Mouse (Mus musculus) stomach, embryonic 16.5 days (tissue): Measurements from ENCODE around the gene 1700024P04Rik. TPM values are rescaled to one million over a fixed set of nuclear protein-coding genes. Genes with fewer than 3 reads are reported as not detected.

ENCODE experiments used
- ATAC-seq: fragments of 200-750 bp; cut with Nextera tagmentation; 2 replicates; pipeline ENCODE4 v1.8.0; 2017; ENCODE audit warnings: moderate number of reproducible peaks, moderate TSS enrichment; ENCODE audit not compliant: insufficient read depth, low FRiP score
- H3K27ac ChIP-seq: fragments of 300-500 bp; sonication (generic); 2 replicates; pipeline ENCODE4 v1.5.1; 2014; ENCODE audit warnings: low read length
- H3K27me3 ChIP-seq: fragments of 300-500 bp; sonication (generic); 2 replicates; pipeline ENCODE4 v1.6.1; 2014; ENCODE audit warnings: low read length, control low read depth, mixed read lengths; ENCODE audit not compliant: control insufficient read depth, insufficient read depth
- H3K36me3 ChIP-seq: fragments of 300-500 bp; sonication (generic); 2 replicates; pipeline ENCODE4 v1.6.1; 2014; ENCODE audit warnings: low read length; ENCODE audit not compliant: control insufficient read depth, insufficient read depth
- H3K4me1 ChIP-seq: fragments of 300-500 bp; sonication (generic); 2 replicates; pipeline ENCODE4 v1.6.1; 2014; ENCODE audit warnings: low read length, control low read depth, mixed read lengths; ENCODE audit not compliant: control insufficient read depth, insufficient read depth
- H3K4me2 ChIP-seq: fragments of 300-500 bp; sonication (generic); 2 replicates; pipeline ENCODE4 v1.6.1; 2014; ENCODE audit warnings: low read depth, low read length, mixed read lengths
- H3K4me3 ChIP-seq: fragments of 300-500 bp; sonication (generic); replicated peaks from 2 replicates; pipeline ENCODE4 v1.5.1; 2014; ENCODE audit warnings: mild to moderate bottlenecking, low read length
- H3K9ac ChIP-seq: fragments of 300-500 bp; sonication (generic); 2 replicates; pipeline ENCODE4 v1.6.1; 2014; ENCODE audit warnings: low read length
- H3K9me3 ChIP-seq: fragments of 300-500 bp; sonication (generic); replicated peaks from 2 replicates; pipeline ENCODE4 v1.6.1; 2016; ENCODE audit warnings: low read length, control low read depth; ENCODE audit not compliant: control insufficient read depth
- WGBS: fragments of 180-500 bp; shearing (Covaris S2); extraction: QIAGEN DNeasy Blood & Tissue Kit; methylation state at CpG from one replicate; pipeline ENCODE4 v1.1.7; 2014; 5-methylcytosine and 5-hydroxymethylcytosine counted together
- polyA plus RNA-seq: library from polyadenylated mRNA; unstranded; fragments of >200 nt; fragmentation: Nextera tagmentation; extraction: Ambion mirVana; gene quantifications from 2 replicates; pipeline ENCODE4 v1.2.1, GENCODE M21; 2015

The 1700024P04Rik gene
- polyA plus RNA-seq = not detected in 2 replicates

GRCm38 (mm10) chr13:98984465-98984864 is at the start of gene 1700024P04Rik:
1700024P04Rik (minus strand) TSS chr13:98984565.
- WGBS = 68% methylated on average over 2 of the region's 2 CpGs
- no peaks in the 10 kb centered on the region for H3K4me1 ChIP-seq
- no peak within 1 kb of the TSS for H3K4me2 ChIP-seq
- no peak within 1 kb of the TSS for H3K27ac ChIP-seq
- no peak for ATAC-seq
- H3K4me3 ChIP-seq = no peak within 1 kb of the TSS
- H3K9me3 ChIP-seq = no peaks in the 10 kb centered on the region
- H3K27me3 ChIP-seq = no peaks in the 10 kb centered on the region
- no peak within 1 kb of the TSS for H3K9ac ChIP-seq
- no peaks in the 10 kb centered on the region for H3K36me3 ChIP-seq

- no peak overlapping the region for H3K4me3 ChIP-seq
- H3K9me3 ChIP-seq = no peaks in the 10 kb centered on the region
- WGBS = 64% methylated on average over 11 of the region's 11 CpGs
- no peak overlapping the region for H3K27ac ChIP-seq
- H3K9ac ChIP-seq = no peak overlapping the region
- no peaks in the 10 kb centered on the region for H3K27me3 ChIP-seq
- ATAC-seq = no peak
- H3K4me1 ChIP-seq = 0 out of 2 replicates have a peak, but pooled peaks cover 3% of the 10 kb centered on the region
- no peaks in the 10 kb centered on the region for H3K36me3 ChIP-seq
- H3K4me2 ChIP-seq = no peak overlapping the region
Observed at GRCm38 (mm10) chr13:99031223-99032216, 47.2 kb upstream of the 1700024P04Rik start.

- no peak overlapping the region for H3K9ac ChIP-seq
- H3K27me3 ChIP-seq = no peaks in the 10 kb centered on the region
- no peak overlapping the region for H3K4me3 ChIP-seq
- 79% methylated on average over 15 of the region's 15 CpGs for WGBS
- H3K4me2 ChIP-seq = no peak overlapping the region
- H3K9me3 ChIP-seq = no peaks in the 10 kb centered on the region
- no peaks in the 10 kb centered on the region for H3K36me3 ChIP-seq
- no peak for ATAC-seq
- H3K4me1 ChIP-seq = 0 out of 2 replicates have a peak, but pooled peaks cover 3% of the 10 kb centered on the region
- H3K27ac ChIP-seq = no peak overlapping the region
Observed at GRCm38 (mm10) chr13:99030579-99031200, 46.3 kb upstream of the 1700024P04Rik start.

- H3K4me3 ChIP-seq = no peak overlapping the region
- no peak overlapping the region for H3K9ac ChIP-seq
- no peaks in the 10 kb centered on the region for H3K36me3 ChIP-seq
- 0 out of 2 replicates have a peak, but pooled peaks cover 3% of the 10 kb centered on the region for H3K4me1 ChIP-seq
- no peak for ATAC-seq
- H3K27me3 ChIP-seq = no peaks in the 10 kb centered on the region
- no peaks in the 10 kb centered on the region for H3K9me3 ChIP-seq
- 70% methylated on average over 5 of the region's 5 CpGs for WGBS
- no peak overlapping the region for H3K4me2 ChIP-seq
- H3K27ac ChIP-seq = no peak overlapping the region; the same call in 1 of the 2 replicates
Observed at GRCm38 (mm10) chr13:99025268-99025667, 40.9 kb upstream of the 1700024P04Rik start.

GRCm38 (mm10) chr13:99022036-99022435 is 37.7 kb upstream of the 1700024P04Rik start:
- ATAC-seq = no peak
- no peak overlapping the region for H3K4me2 ChIP-seq
- no peak overlapping the region for H3K4me3 ChIP-seq
- no peaks in the 10 kb centered on the region for H3K27me3 ChIP-seq
- no peaks in the 10 kb centered on the region; the same call in 1 of the 2 replicates for H3K4me1 ChIP-seq
- no peak overlapping the region for H3K27ac ChIP-seq
- 75% methylated on average over 7 of the region's 7 CpGs for WGBS
- H3K9me3 ChIP-seq = no peaks in the 10 kb centered on the region
- H3K36me3 ChIP-seq = no peaks in the 10 kb centered on the region
- no peak overlapping the region for H3K9ac ChIP-seq

- no peaks in the 10 kb centered on the region; the same call in 1 of the 2 replicates for H3K4me1 ChIP-seq
- WGBS = 72% methylated on average over 6 of the region's 6 CpGs
Observed at GRCm38 (mm10) chr13:99021181-99021580, 36.8 kb upstream of the 1700024P04Rik start.

GRCm38 (mm10) chr13:99019831-99020669 is 35.7 kb upstream of the 1700024P04Rik start:
- H3K9me3 ChIP-seq = no peaks in the 10 kb centered on the region
- H3K9ac ChIP-seq = no peak overlapping the region
- H3K4me1 ChIP-seq = no peaks in the 10 kb centered on the region; the same call in 1 of the 2 replicates
- ATAC-seq = no peak
- WGBS = 86% methylated on average over 11 of the region's 11 CpGs
- H3K4me2 ChIP-seq = no peak overlapping the region
- H3K36me3 ChIP-seq = no peaks in the 10 kb centered on the region
- no peaks in the 10 kb centered on the region for H3K27me3 ChIP-seq
- H3K27ac ChIP-seq = no peak overlapping the region
- no peak overlapping the region for H3K4me3 ChIP-seq

More at GRCm38 (mm10) chr13:99021181-99021580, 36.8 kb upstream of the 1700024P04Rik start:
- H3K27me3 ChIP-seq = no peaks in the 10 kb centered on the region
- H3K9me3 ChIP-seq = no peaks in the 10 kb centered on the region
- no peak overlapping the region for H3K9ac ChIP-seq
- H3K36me3 ChIP-seq = no peaks in the 10 kb centered on the region
- H3K4me3 ChIP-seq = no peak overlapping the region
- no peak overlapping the region for H3K4me2 ChIP-seq
- no peak for ATAC-seq
- H3K27ac ChIP-seq = no peak overlapping the region

GRCm38 (mm10) chr13:99018526-99019201 is 34.3 kb upstream of the 1700024P04Rik start:
- Histone ChIP-seq H3K27ac (no peak overlapping the region), H3K9ac (no peak overlapping the region), H3K9me3 (no peaks in the 10 kb centered on the region), H3K4me3 (no peak overlapping the region), H3K27me3 (no peaks in the 10 kb centered on the region), H3K36me3 (no peaks in the 10 kb centered on the region), H3K4me2 (0 out of 2 replicates have a peak overlapping the region, but pooled peaks have one; percentile 5), H3K4me1 (no peaks in the 10 kb centered on the region; the same call in 1 of the 2 replicates)
- 62% methylated on average over 15 of the region's 15 CpGs for WGBS
- ATAC-seq = peak; percentile 81
